In genomic region chr11:95069226-95069957, GRCm38 (mm10) we compare ENCODE assay signal across 23 mouse cellular contexts. TPM values are rescaled to one million over a fixed set of nuclear protein-coding genes. Genes with fewer than 3 reads are reported as not detected.
DNase-seq lines count a peak whose midpoint lies in the region; ATAC-seq and TF ChIP-seq lines count a peak whose summit lies in the region.
"Had no signal": no experiment of that assay in that cellular context is flagged by ENCODE, and none has a peak within 500 bp of the region (broad histone marks: within the 10 kb centered on the region; RNA-seq: fewer than 3 reads in every experiment).

No protein-coding gene starts in this region.

- no peak overlapping the region for H3K4me3 ChIP-seq in heart, embryonic 10.5 days
- no peak overlapping the region for H3K4me3 ChIP-seq in heart, adult 2 months
- no peak overlapping the region for H3K4me3 ChIP-seq in intestine, embryonic 16.5 days (ENCODE audit: low read length)
- H3K4me3 ChIP-seq in intestine, embryonic 15.5 days (replicated peaks) = no peak overlapping the region
- no peak overlapping the region for H3K4me3 ChIP-seq in midbrain, embryonic 11.5 days (ENCODE audit: low read depth, low read length)
- no peak overlapping the region for H3K4me3 ChIP-seq in midbrain, embryonic 10.5 days
- no peak overlapping the region for H3K4me3 ChIP-seq in stomach, postnatal 0 days (ENCODE audit: low read depth, low read length)
- H3K4me3 ChIP-seq: kidney, embryonic 15.5 days; limb, embryonic 12.5 days; liver, embryonic 13.5 days; midbrain, embryonic 13.5 days; neural tube, embryonic 12.5 days had no signal

- H3K27ac ChIP-seq in heart, embryonic 10.5 days = peak overlapping the region; percentile 85
- H3K27ac ChIP-seq in heart, adult 2 months = no peak overlapping the region; the same call in 1 of the 2 replicates
- peak overlapping the region; percentile 62 for H3K27ac ChIP-seq in intestine, embryonic 16.5 days (ENCODE audit: low read length)
- no peak overlapping the region for H3K27ac ChIP-seq in intestine, embryonic 15.5 days
- H3K27ac ChIP-seq in midbrain, embryonic 11.5 days (ENCODE audit: low read depth, low read length) = no peak overlapping the region
- no peak overlapping the region for H3K27ac ChIP-seq in midbrain, embryonic 10.5 days (replicated peaks)
- peak overlapping the region; percentile 84 for H3K27ac ChIP-seq in stomach, postnatal 0 days (replicated peaks)
- H3K27ac ChIP-seq: hindbrain, embryonic 14.5 days; kidney, embryonic 15.5 days; limb, embryonic 12.5 days; liver, embryonic 13.5 days; midbrain, embryonic 13.5 days; neural tube, embryonic 12.5 days had no signal

- peaks cover 12% of the 10 kb centered on the region for H3K36me3 ChIP-seq in heart, embryonic 10.5 days
- H3K36me3 ChIP-seq in heart, adult 2 months (ENCODE audit: control insufficient read depth, insufficient read depth, low read length) = no peaks in the 10 kb centered on the region
- peaks cover 8% of the 10 kb centered on the region; the same call in 1 of the 2 replicates for H3K36me3 ChIP-seq in intestine, embryonic 16.5 days (ENCODE audit: control insufficient read depth, insufficient read depth, low read length)
- H3K36me3 ChIP-seq in intestine, embryonic 15.5 days = peaks cover 10% of the 10 kb centered on the region
- H3K36me3 ChIP-seq in midbrain, embryonic 11.5 days (ENCODE audit: control insufficient read depth, insufficient read depth, low read length) = no peaks in the 10 kb centered on the region
- H3K36me3 ChIP-seq in midbrain, embryonic 10.5 days = no peaks in the 10 kb centered on the region; the same call in 1 of the 2 replicates
- H3K36me3 ChIP-seq in stomach, postnatal 0 days (ENCODE audit: control insufficient read depth, insufficient read depth, low read length) = peaks cover 7% of the 10 kb centered on the region; the same call in 1 of the 2 replicates
- H3K36me3 ChIP-seq: limb, embryonic 12.5 days; midbrain, embryonic 13.5 days had no signal

- no peaks in the 10 kb centered on the region for H3K79me2 ChIP-seq in heart, adult 2 months (replicated peaks; ENCODE audit: control insufficient read depth, insufficient read depth, low read length)

- no peak for TF ChIP-seq POLR2A in heart, adult 2 months (IDR thresholded peaks at IDR 0.05; ENCODE audit: insufficient read depth, low read depth, low read length)

- H3K4me1 ChIP-seq in heart, embryonic 10.5 days = peaks cover 60% of the 10 kb centered on the region
- peaks cover 10% of the 10 kb centered on the region for H3K4me1 ChIP-seq in heart, adult 2 months (ENCODE audit: control insufficient read depth, insufficient read depth, low read length)
- H3K4me1 ChIP-seq in intestine, embryonic 16.5 days (ENCODE audit: control insufficient read depth, insufficient read depth, low read length) = peaks cover 50% of the 10 kb centered on the region
- H3K4me1 ChIP-seq in intestine, embryonic 15.5 days (replicated peaks) = peaks cover 46% of the 10 kb centered on the region
- H3K4me1 ChIP-seq in midbrain, embryonic 11.5 days (ENCODE audit: control insufficient read depth, insufficient read depth, low read length) = no peaks in the 10 kb centered on the region
- 0 out of 2 replicates have a peak, but pooled peaks cover 10% of the 10 kb centered on the region for H3K4me1 ChIP-seq in midbrain, embryonic 10.5 days
- H3K4me1 ChIP-seq in stomach, postnatal 0 days (replicated peaks; ENCODE audit: control insufficient read depth, insufficient read depth) = peaks cover 16% of the 10 kb centered on the region
- H3K4me1 ChIP-seq: liver, embryonic 13.5 days; neural tube, embryonic 12.5 days had no signal

- intact Hi-C loops in heart, adult 2 months (cut with DNase I) = no loop called here

- no peak for DNase-seq in heart, embryonic 10.5 days (ENCODE audit: low spot score)
- no peak for DNase-seq in heart, adult 2 months
- peak; percentile 14 for DNase-seq in midbrain, embryonic 11.5 days (ENCODE audit: low spot score, missing footprints)
- DNase-seq in midbrain, embryonic 10.5 days (ENCODE audit: low spot score) = no peak
- no peak for DNase-seq in stomach, postnatal 0 days (ENCODE audit: low spot score)
- no peak for DNase-seq in urinary bladder, postnatal 4 days (ENCODE audit: low spot score in 2 of 2)
- DNase-seq: adrenal gland, postnatal 25 days; cerebellum, adult 11 months; cerebellum, postnatal 14 days; gastrocnemius, postnatal 10 days; kidney, postnatal 4 days; layer of hippocampus, adult 9-11 months; liver, embryonic 13.5 days had no signal

- H3K27me3 ChIP-seq in heart, embryonic 10.5 days (ENCODE audit: insufficient read depth, poor library complexity, severe bottlenecking) = peaks cover under 1% of the 10 kb centered on the region
- no peaks in the 10 kb centered on the region for H3K27me3 ChIP-seq in heart, adult 2 months (ENCODE audit: control insufficient read depth, insufficient read depth, low read length)
- H3K27me3 ChIP-seq in intestine, embryonic 16.5 days (replicated peaks; ENCODE audit: control insufficient read depth, insufficient read depth, low read length) = no peaks in the 10 kb centered on the region
- H3K27me3 ChIP-seq in intestine, embryonic 15.5 days (replicated peaks) = no peaks in the 10 kb centered on the region
- H3K27me3 ChIP-seq in midbrain, embryonic 11.5 days (ENCODE audit: control insufficient read depth, insufficient read depth, low read length) = peaks cover 2% of the 10 kb centered on the region; the same call in 1 of the 2 replicates
- peaks cover 15% of the 10 kb centered on the region for H3K27me3 ChIP-seq in midbrain, embryonic 10.5 days (ENCODE audit: low read depth, poor library complexity, severe bottlenecking)
- no peaks in the 10 kb centered on the region for H3K27me3 ChIP-seq in stomach, postnatal 0 days (ENCODE audit: control insufficient read depth, insufficient read depth, low read length)
- H3K27me3 ChIP-seq: CH12.LX; kidney, embryonic 15.5 days had no signal

- ATAC-seq in intestine, embryonic 16.5 days = no peak
- no peak for ATAC-seq in intestine, embryonic 15.5 days
- no peak for ATAC-seq in midbrain, embryonic 11.5 days (ENCODE audit: low FRiP score)
- no peak for ATAC-seq in stomach, postnatal 0 days (ENCODE audit: low FRiP score, low TSS enrichment)
- ATAC-seq: forebrain, embryonic 14.5 days; midbrain, embryonic 13.5 days had no signal

- TF ChIP-seq CTCF in heart, adult 2 months (IDR thresholded peaks at IDR 0.05) = no peak
- no peak for TF ChIP-seq CTCF in stomach, postnatal 0 days (IDR thresholded peaks at IDR 0.05; ENCODE audit: low read depth)

- no peak for TF ChIP-seq EP300 in heart, adult 2 months (IDR thresholded peaks at IDR 0.05; ENCODE audit: insufficient read depth, low read depth, low read length)
- no peak for TF ChIP-seq EP300 in stomach, postnatal 0 days (optimal IDR thresholded peaks at IDR 0.05)

- H3K9ac ChIP-seq in heart, adult 2 months (ENCODE audit: low read depth, low read length) = no peak overlapping the region
- H3K9ac ChIP-seq in intestine, embryonic 16.5 days (ENCODE audit: low read depth, low read length) = no peak overlapping the region; the same call in 1 of the 2 replicates
- no peak overlapping the region for H3K9ac ChIP-seq in intestine, embryonic 15.5 days
- no peak overlapping the region for H3K9ac ChIP-seq in midbrain, embryonic 11.5 days (ENCODE audit: low read length)
- no peak overlapping the region for H3K9ac ChIP-seq in stomach, postnatal 0 days (ENCODE audit: low read length)
- H3K9ac ChIP-seq: hindbrain, embryonic 14.5 days; kidney, embryonic 15.5 days; limb, embryonic 12.5 days; liver, embryonic 13.5 days; midbrain, embryonic 13.5 days; neural tube, embryonic 12.5 days had no signal

- no peaks in the 10 kb centered on the region for H3K9me3 ChIP-seq in heart, embryonic 10.5 days
- H3K9me3 ChIP-seq in intestine, embryonic 16.5 days (ENCODE audit: control insufficient read depth, low read length) = no peaks in the 10 kb centered on the region
- H3K9me3 ChIP-seq in intestine, embryonic 15.5 days = no peaks in the 10 kb centered on the region
- H3K9me3 ChIP-seq in midbrain, embryonic 11.5 days (ENCODE audit: control insufficient read depth, low read length) = no peaks in the 10 kb centered on the region
- H3K9me3 ChIP-seq in midbrain, embryonic 10.5 days (replicated peaks) = no peaks in the 10 kb centered on the region
- H3K9me3 ChIP-seq in stomach, postnatal 0 days (ENCODE audit: control insufficient read depth, low read length) = no peaks in the 10 kb centered on the region
- H3K9me3 ChIP-seq: kidney, embryonic 15.5 days; limb, embryonic 12.5 days; liver, embryonic 13.5 days; midbrain, embryonic 13.5 days; neural tube, embryonic 12.5 days had no signal

- 79% methylated on average over 10 of the region's 10 CpGs for WGBS in heart, embryonic 10.5 days
- 71% methylated on average over 10 of the region's 10 CpGs for WGBS in heart, adult 2 months
- WGBS in intestine, embryonic 16.5 days = 85% methylated on average over 10 of the region's 10 CpGs
- WGBS in intestine, embryonic 15.5 days = 86% methylated on average over 10 of the region's 10 CpGs
- WGBS in midbrain, embryonic 11.5 days = 87% methylated on average over 10 of the region's 10 CpGs
- WGBS in midbrain, embryonic 10.5 days = 88% methylated on average over 10 of the region's 10 CpGs
- WGBS in stomach, postnatal 0 days = 62% methylated on average over 10 of the region's 10 CpGs

- H3K4me2 ChIP-seq in intestine, embryonic 16.5 days (ENCODE audit: low read depth, low read length) = no peak overlapping the region
- H3K4me2 ChIP-seq in intestine, embryonic 15.5 days (replicated peaks) = no peak overlapping the region
- no peak overlapping the region for H3K4me2 ChIP-seq in midbrain, embryonic 11.5 days
- no peak overlapping the region for H3K4me2 ChIP-seq in stomach, postnatal 0 days (replicated peaks; ENCODE audit: low read depth)
- H3K4me2 ChIP-seq: hindbrain, embryonic 14.5 days; kidney, embryonic 15.5 days; limb, embryonic 12.5 days; liver, embryonic 13.5 days; midbrain, embryonic 13.5 days; neural tube, embryonic 12.5 days had no signal

RNA-seq across cellular contexts. Expression of gene Itga3, which starts 7.2 kb away (rescaled TPM):
- polyA plus RNA-seq in heart, embryonic 10.5 days (2016; fragmentation: Nextera tagmentation; extraction: Ambion mirVana) = 11.5 and 13.8 TPM in 2 replicates
- total RNA-seq in heart, adult 2 months (2021) = 10 to 100 TPM; 10.4 to 10.6 TPM
- 11.4 and 13.8 TPM in 2 replicates for polyA plus RNA-seq in heart, adult 2 months (2012; rRNA removed)
- 35.7 and 39.9 TPM in 2 replicates for polyA plus RNA-seq in intestine, embryonic 16.5 days (2015; fragmentation: Nextera tagmentation; extraction: Ambion mirVana)
- 32.8 and 35.6 TPM in 2 replicates for polyA plus RNA-seq in intestine, embryonic 15.5 days (2015; fragmentation: Nextera tagmentation; extraction: Ambion mirVana)
- 2.9 and 3.0 TPM in 2 replicates for polyA plus RNA-seq in midbrain, embryonic 11.5 days (2014; fragmentation: Nextera tagmentation; extraction: Ambion mirVana)
- 5.1 and 5.4 TPM in 2 replicates for polyA plus RNA-seq in midbrain, embryonic 10.5 days (2016; fragmentation: Nextera tagmentation; extraction: Ambion mirVana)
- polyA plus RNA-seq in stomach, postnatal 0 days (2015; fragmentation: Nextera tagmentation; extraction: Ambion mirVana) = 15.6 and 17.0 TPM in 2 replicates

RNA-seq across cellular contexts. Expression of gene Pdk2, which starts 28.2 kb away (rescaled TPM):
- polyA plus RNA-seq in heart, embryonic 10.5 days (2016; fragmentation: Nextera tagmentation; extraction: Ambion mirVana) = 27.4 and 41.1 TPM in 2 replicates
- total RNA-seq in heart, adult 2 months (2021) = 100 to 1,000 TPM; 393 to 479 TPM
- polyA plus RNA-seq in heart, adult 2 months (2012; rRNA removed) = 518 and 592 TPM in 2 replicates
- 42.2 and 48.2 TPM in 2 replicates for polyA plus RNA-seq in intestine, embryonic 16.5 days (2015; fragmentation: Nextera tagmentation; extraction: Ambion mirVana)
- polyA plus RNA-seq in intestine, embryonic 15.5 days (2015; fragmentation: Nextera tagmentation; extraction: Ambion mirVana) = 30.8 and 31.2 TPM in 2 replicates
- 12.6 and 13.3 TPM in 2 replicates for polyA plus RNA-seq in midbrain, embryonic 11.5 days (2014; fragmentation: Nextera tagmentation; extraction: Ambion mirVana)
- polyA plus RNA-seq in midbrain, embryonic 10.5 days (2016; fragmentation: Nextera tagmentation; extraction: Ambion mirVana) = 9.7 and 15.3 TPM in 2 replicates
- polyA plus RNA-seq in stomach, postnatal 0 days (2015; fragmentation: Nextera tagmentation; extraction: Ambion mirVana) = 29.8 and 39.0 TPM in 2 replicates
- total RNA-seq: CH12.LX had no signal

RNA-seq across cellular contexts. Expression of gene Dlx3, which starts 50.5 kb away (rescaled TPM):
- 3.2 and 5.9 TPM in 2 replicates for polyA plus RNA-seq in heart, embryonic 10.5 days (2016; fragmentation: Nextera tagmentation; extraction: Ambion mirVana)
- total RNA-seq in heart, adult 2 months (2021) = not detected
- polyA plus RNA-seq in heart, adult 2 months (2012; rRNA removed) = not detected in 2 replicates
- polyA plus RNA-seq in intestine, embryonic 16.5 days (2015; fragmentation: Nextera tagmentation; extraction: Ambion mirVana) = 0.64 and 0.71 TPM in 2 replicates
- 0.60 and 0.88 TPM in 2 replicates for polyA plus RNA-seq in intestine, embryonic 15.5 days (2015; fragmentation: Nextera tagmentation; extraction: Ambion mirVana)
- 0.59 and 0.65 TPM in 2 replicates for polyA plus RNA-seq in midbrain, embryonic 11.5 days (2014; fragmentation: Nextera tagmentation; extraction: Ambion mirVana)
- 0.89 and 1.3 TPM in 2 replicates for polyA plus RNA-seq in midbrain, embryonic 10.5 days (2016; fragmentation: Nextera tagmentation; extraction: Ambion mirVana)
- 8.0 and 8.5 TPM in 2 replicates for polyA plus RNA-seq in stomach, postnatal 0 days (2015; fragmentation: Nextera tagmentation; extraction: Ambion mirVana)
- total RNA-seq: adrenal gland, postnatal 25 days had no signal
- polyA plus RNA-seq: forebrain, embryonic 14.5 days; heart, embryonic 14.5 days had no signal

RNA-seq across cellular contexts. Expression of gene Samd14, which starts 59.7 kb away (rescaled TPM):
- polyA plus RNA-seq in heart, embryonic 10.5 days (2016; fragmentation: Nextera tagmentation; extraction: Ambion mirVana) = 15.1 and 18.8 TPM in 2 replicates
- total RNA-seq in heart, adult 2 months (2021) = 1 to 10 TPM; 1.2 to 1.7 TPM
- 0.82 and 1.9 TPM in 2 replicates for polyA plus RNA-seq in heart, adult 2 months (2012; rRNA removed)
- polyA plus RNA-seq in intestine, embryonic 16.5 days (2015; fragmentation: Nextera tagmentation; extraction: Ambion mirVana) = 13.2 and 13.6 TPM in 2 replicates
- 15.0 and 15.3 TPM in 2 replicates for polyA plus RNA-seq in intestine, embryonic 15.5 days (2015; fragmentation: Nextera tagmentation; extraction: Ambion mirVana)
- polyA plus RNA-seq in midbrain, embryonic 11.5 days (2014; fragmentation: Nextera tagmentation; extraction: Ambion mirVana) = 47.3 and 47.8 TPM in 2 replicates
- polyA plus RNA-seq in midbrain, embryonic 10.5 days (2016; fragmentation: Nextera tagmentation; extraction: Ambion mirVana) = 40.8 and 58.6 TPM in 2 replicates
- polyA plus RNA-seq in stomach, postnatal 0 days (2015; fragmentation: Nextera tagmentation; extraction: Ambion mirVana) = 6.7 and 7.2 TPM in 2 replicates

Comparison
In these comparisons a context has a peak if more than half of its experiments do, and no peak if none do; other contexts are left out.
1. H3K27ac ChIP-seq: peak in heart, embryonic 10.5 days (single experiment), intestine, embryonic 16.5 days (single experiment) and stomach, postnatal 0 days (single experiment); none in heart, adult 2 months (single experiment), intestine, embryonic 15.5 days (single experiment), midbrain, embryonic 11.5 days (single experiment) and midbrain, embryonic 10.5 days (single experiment).
2. RNA of gene Pdk2, which starts 28.2 kb away (polyA plus RNA-seq): 518 to 592 TPM in heart, adult 2 months; 42.2 to 48.2 TPM in intestine, embryonic 16.5 days, 30.8 to 31.2 TPM in intestine, embryonic 15.5 days, 29.8 to 39.0 TPM in stomach, postnatal 0 days, 27.4 to 41.1 TPM in heart, embryonic 10.5 days, 12.6 to 13.3 TPM in midbrain, embryonic 11.5 days and 9.7 to 15.3 TPM in midbrain, embryonic 10.5 days; every median in the first group is over 10 times any median in the second.